Mouse (Mus musculus): ENCODE measurements around the gene 4933434E20Rik. TPM values are rescaled to one million over a fixed set of nuclear protein-coding genes. Genes with fewer than 3 reads are reported as not detected.

4933434E20Rik gene
- total and polyA plus RNA-seq, 3 experiments = 161 to 227 (median 184) TPM

GRCm38 (mm10) chr3:90067851-90068250, 16.4 kb downstream of the 4933434E20Rik start:
- H3K4me1 ChIP-seq (ENCODE audit: control insufficient read depth in 1 of 2, insufficient read depth in 2 of 2, low read length in 2 of 2) = peaks cover 0 to 7% of the 10 kb centered on the region in 2 experiments; a peak in 1 of 4 replicates
- DNase-seq (ENCODE audit: low read depth, low spot score) = no peak
- no peaks in the 10 kb centered on the region for H3K27me3 ChIP-seq (ENCODE audit: control insufficient read depth in 1 of 2, insufficient read depth in 2 of 2, low read length in 2 of 2)
- no peaks in the 10 kb centered on the region; a peak in 2 of 4 replicates for H3K36me3 ChIP-seq (ENCODE audit: control insufficient read depth in 1 of 2, insufficient read depth in 2 of 2, low read length in 2 of 2)
- H3K4me3 ChIP-seq (ENCODE audit: control insufficient read depth in 1 of 2, insufficient read depth in 1 of 2, low read depth in 2 of 2, low read length in 2 of 2) = no peak overlapping the region
- H3K79me2 ChIP-seq (ENCODE audit: control insufficient read depth, insufficient read depth, low read length, poor library complexity) = no peaks in the 10 kb centered on the region
- TF ChIP-seq E2F4 (IDR thresholded peaks at IDR 0.05; ENCODE audit: borderline replicate concordance, low read depth, low read length) = no peak
- no peak for TF ChIP-seq ETS1 (IDR thresholded peaks at IDR 0.05; ENCODE audit: low read depth, low read length)
- no peak for TF ChIP-seq ZC3H11A (IDR thresholded peaks at IDR 0.05; ENCODE audit: low read depth, low read length)
- TF ChIP-seq ZKSCAN1 (IDR thresholded peaks at IDR 0.05; ENCODE audit: low read depth, low read length) = no peak
- no peak for TF ChIP-seq MYB (IDR thresholded peaks at IDR 0.05; ENCODE audit: low read depth, low read length)
- no peak for TF ChIP-seq UBTF (IDR thresholded peaks at IDR 0.05; ENCODE audit: borderline replicate concordance, insufficient read depth, low read depth, low read length)
- TF ChIP-seq MEF2A (IDR thresholded peaks at IDR 0.05; ENCODE audit: extremely low read depth, insufficient replicate concordance, low read depth, low read length, poor library complexity, severe bottlenecking) = no peak
- H3K27ac ChIP-seq (ENCODE audit: control insufficient read depth, low read depth, low read length) = no peak overlapping the region
- no peak overlapping the region for H3K9ac ChIP-seq (ENCODE audit: control insufficient read depth, low read depth, low read length, poor library complexity, severe bottlenecking)
- no peaks in the 10 kb centered on the region for H3K9me3 ChIP-seq (replicated peaks; ENCODE audit: insufficient read depth, low read length)

GRCm38 (mm10) chr3:90069688-90070087, 18.3 kb downstream of the 4933434E20Rik start:
- H3K4me1 ChIP-seq (ENCODE audit: control insufficient read depth in 1 of 2, insufficient read depth in 2 of 2, low read length in 2 of 2) = peaks cover 0 to 7% of the 10 kb centered on the region in 2 experiments; a peak in 1 of 4 replicates
- H3K4me3 ChIP-seq (ENCODE audit: control insufficient read depth in 1 of 2, insufficient read depth in 1 of 2, low read depth in 2 of 2, low read length in 2 of 2) = no peak overlapping the region
- no peaks in the 10 kb centered on the region for H3K27me3 ChIP-seq (ENCODE audit: control insufficient read depth in 1 of 2, insufficient read depth in 2 of 2, low read length in 2 of 2)
- H3K9ac ChIP-seq (ENCODE audit: control insufficient read depth, low read depth, low read length, poor library complexity, severe bottlenecking) = no peak overlapping the region
- no peak overlapping the region for H3K27ac ChIP-seq (ENCODE audit: control insufficient read depth, low read depth, low read length)
- DNase-seq (ENCODE audit: low read depth, low spot score) = no peak
- no peaks in the 10 kb centered on the region for H3K9me3 ChIP-seq (replicated peaks; ENCODE audit: insufficient read depth, low read length)
- TF ChIP-seq CTCF (IDR thresholded peaks at IDR 0.05 in 2 of 3, conservative IDR thresholded peaks at IDR 0.05 in 1 of 3; ENCODE audit: control insufficient read depth in 1 of 3, insufficient read depth in 1 of 3, low read depth in 2 of 3, low read length in 3 of 3, poor library complexity in 1 of 3, severe bottlenecking in 1 of 3) (no peak), MYC (IDR thresholded peaks at IDR 0.05; ENCODE audit: low read depth, low read length) (no peak), ZKSCAN1 (IDR thresholded peaks at IDR 0.05; ENCODE audit: low read depth, low read length) (no peak), RCOR1 (IDR thresholded peaks at IDR 0.05; ENCODE audit: low read depth, low read length) (no peak), TAL1 (IDR thresholded peaks at IDR 0.05; ENCODE audit: low read length) (no peak), RAD21 (IDR thresholded peaks at IDR 0.05; ENCODE audit: low read depth, low read length) (no peak), MAFK (IDR thresholded peaks at IDR 0.05; ENCODE audit: borderline replicate concordance, low read depth, low read length) (no peak), CHD2 (IDR thresholded peaks at IDR 0.05; ENCODE audit: low read length) (no peak), TBP (IDR thresholded peaks at IDR 0.05; ENCODE audit: low read depth, low read length) (no peak), ELF1 (IDR thresholded peaks at IDR 0.05; ENCODE audit: low read depth, low read length) (no peak), SIN3A (IDR thresholded peaks at IDR 0.05; ENCODE audit: low read length) (no peak), POLR2A (IDR thresholded peaks at IDR 0.05; ENCODE audit: control insufficient read depth in 1 of 2, insufficient read depth in 1 of 2, low read depth in 1 of 2, low read length in 2 of 2, poor library complexity in 1 of 2) (no peak), MXI1 (IDR thresholded peaks at IDR 0.05; ENCODE audit: low read depth, low read length) (no peak)
- no peaks in the 10 kb centered on the region; a peak in 2 of 4 replicates for H3K36me3 ChIP-seq (ENCODE audit: control insufficient read depth in 1 of 2, insufficient read depth in 2 of 2, low read length in 2 of 2)
- H3K79me2 ChIP-seq (ENCODE audit: control insufficient read depth, insufficient read depth, low read length, poor library complexity) = no peaks in the 10 kb centered on the region

Data from MEL (cell line).